Mouse (Mus musculus): ENCODE measurements around the gene Gpr158.

Gpr158 gene

GRCm38 (mm10) chr2:21632136-21632535 is 264.8 kb downstream of the Gpr158 start:
- DNase-seq (ENCODE audit: low read depth, low spot score) = no peak

GRCm38 (mm10) chr2:21665721-21666120 is 298.4 kb downstream of the Gpr158 start:
- DNase-seq (ENCODE audit: low read depth, low spot score) = no peak

- DNase-seq (ENCODE audit: low read depth, low spot score) = no peak
Measured at GRCm38 (mm10) chr2:21676084-21676838, 308.9 kb downstream of the Gpr158 start.

- no peak for DNase-seq (ENCODE audit: low read depth, low spot score)
Measured at GRCm38 (mm10) chr2:21676839-21677123, 309.4 kb downstream of the Gpr158 start.

- no peak for DNase-seq (ENCODE audit: low read depth, low spot score)
Measured at GRCm38 (mm10) chr2:21680735-21681270, 313.5 kb downstream of the Gpr158 start.

- DNase-seq (ENCODE audit: low read depth, low spot score) = no peak
Measured at GRCm38 (mm10) chr2:21684736-21685135, 317.4 kb downstream of the Gpr158 start.

GRCm38 (mm10) chr2:21693128-21693527 is 325.8 kb downstream of the Gpr158 start:
- DNase-seq (ENCODE audit: low read depth, low spot score) = no peak

- DNase-seq (ENCODE audit: low read depth, low spot score) = no peak
Measured at GRCm38 (mm10) chr2:21693807-21694594, 326.7 kb downstream of the Gpr158 start.

GRCm38 (mm10) chr2:21728075-21728474 is 360.7 kb downstream of the Gpr158 start:
- no peak for DNase-seq (ENCODE audit: low read depth, low spot score)

- no peak for DNase-seq (ENCODE audit: low read depth, low spot score)
Measured at GRCm38 (mm10) chr2:21783721-21784120, 416.4 kb downstream of the Gpr158 start.

- DNase-seq (ENCODE audit: low read depth, low spot score) = no peak
Measured at GRCm38 (mm10) chr2:21793156-21793555, 425.8 kb downstream of the Gpr158 start.

- no peak for DNase-seq (ENCODE audit: low read depth, low spot score)
Measured at GRCm38 (mm10) chr2:21799616-21800015, 432.3 kb downstream of the Gpr158 start.

GRCm38 (mm10) chr2:21800045-21800444 is 432.7 kb downstream of the Gpr158 start:
- no peak for DNase-seq (ENCODE audit: low read depth, low spot score)

- no peak for DNase-seq (ENCODE audit: low read depth, low spot score)
Measured at GRCm38 (mm10) chr2:21808510-21808909, 441.2 kb downstream of the Gpr158 start.

GRCm38 (mm10) chr2:21810431-21810830 is 443.1 kb downstream of the Gpr158 start:
- DNase-seq (ENCODE audit: low read depth, low spot score) = no peak

GRCm38 (mm10) chr2:21864061-21864460 is 496.7 kb downstream of the Gpr158 start:
- no peak for DNase-seq (ENCODE audit: low read depth, low spot score)
